ENCODE assay signal across 23 mouse cellular contexts in the genomic region with DNA sequence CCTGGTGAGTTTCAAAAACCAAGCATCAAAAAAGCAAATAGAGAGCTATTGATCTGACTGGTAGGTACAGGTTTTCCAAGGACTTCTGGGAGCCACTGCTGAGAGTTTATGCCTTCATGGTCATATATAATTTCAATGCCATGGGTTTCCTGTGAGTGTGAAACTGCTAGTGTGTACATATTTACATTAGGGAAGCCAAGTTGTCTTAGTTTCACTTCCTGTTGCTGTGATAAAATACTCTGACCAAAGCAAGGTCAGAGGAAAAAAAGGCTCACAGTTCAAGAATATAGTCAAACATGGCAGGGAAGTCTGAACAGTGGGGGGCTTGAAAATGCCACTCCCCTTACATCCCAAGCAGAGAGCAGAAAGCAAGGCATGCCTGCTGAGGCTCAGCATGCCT. TPM values are rescaled to one million over a fixed set of nuclear protein-coding genes. Genes with fewer than 3 reads are reported as not detected.
DNase-seq lines count a peak whose midpoint lies in the region; ATAC-seq lines count a peak whose summit lies in the region.
"Had no signal": no experiment of that assay in that cellular context is flagged by ENCODE, and none has a peak within 500 bp of the region (broad histone marks: within the 10 kb centered on the region; RNA-seq: fewer than 3 reads in every experiment).

No protein-coding gene starts in this region.

- H3K27ac ChIP-seq in lung, embryonic 16.5 days (ENCODE audit: low read length) = no peak overlapping the region
- H3K27ac ChIP-seq in intestine, embryonic 14.5 days (ENCODE audit: low read depth) = 0 out of 2 replicates have a peak overlapping the region, but pooled peaks have one; percentile 6
- peak overlapping the region; percentile 61 for H3K27ac ChIP-seq in macrophage
- peak overlapping the region; percentile 79 for H3K27ac ChIP-seq in stomach, embryonic 15.5 days
- H3K27ac ChIP-seq: embryonic facial prominence, embryonic 15.5 days; forebrain, embryonic 10.5 days; hindbrain, embryonic 12.5 days; limb, embryonic 13.5 days had no signal

- no peak overlapping the region for H3K9ac ChIP-seq in lung, embryonic 16.5 days (ENCODE audit: low read length)
- no peak overlapping the region for H3K9ac ChIP-seq in intestine, embryonic 14.5 days (ENCODE audit: low read length)
- no peak overlapping the region for H3K9ac ChIP-seq in stomach, embryonic 15.5 days
- H3K9ac ChIP-seq: embryonic facial prominence, embryonic 15.5 days; hindbrain, embryonic 12.5 days; limb, embryonic 13.5 days had no signal

- H3K4me3 ChIP-seq in lung, embryonic 16.5 days (ENCODE audit: low read length) = no peak overlapping the region
- H3K4me3 ChIP-seq in intestine, embryonic 14.5 days (ENCODE audit: low read depth, low read length) = no peak overlapping the region
- no peak overlapping the region for H3K4me3 ChIP-seq in macrophage (ENCODE audit: inconsistent target)
- H3K4me3 ChIP-seq in stomach, embryonic 15.5 days (replicated peaks) = no peak overlapping the region
- H3K4me3 ChIP-seq: embryonic facial prominence, embryonic 15.5 days; forebrain, embryonic 10.5 days; hindbrain, embryonic 12.5 days; limb, embryonic 13.5 days; megakaryocyte, embryonic 14.5 days had no signal

- peaks cover 11% of the 10 kb centered on the region for H3K4me1 ChIP-seq in lung, embryonic 16.5 days (replicated peaks; ENCODE audit: control insufficient read depth, insufficient read depth, low read length)
- H3K4me1 ChIP-seq in intestine, embryonic 14.5 days (replicated peaks; ENCODE audit: control insufficient read depth, insufficient read depth, low read length) = peaks cover 18% of the 10 kb centered on the region; the same call in 1 of the 2 replicates
- 0 out of 2 replicates have a peak, but pooled peaks cover 6% of the 10 kb centered on the region for H3K4me1 ChIP-seq in stomach, embryonic 15.5 days
- H3K4me1 ChIP-seq: megakaryocyte, embryonic 14.5 days had no signal

- H3K27me3 ChIP-seq in lung, embryonic 16.5 days (ENCODE audit: control insufficient read depth, insufficient read depth, low read depth, low read length) = no peaks in the 10 kb centered on the region
- H3K27me3 ChIP-seq in intestine, embryonic 14.5 days (replicated peaks; ENCODE audit: control insufficient read depth, insufficient read depth, low read length) = no peaks in the 10 kb centered on the region
- H3K27me3 ChIP-seq in stomach, embryonic 15.5 days (replicated peaks) = no peaks in the 10 kb centered on the region
- H3K27me3 ChIP-seq: embryonic facial prominence, embryonic 15.5 days; hindbrain, embryonic 12.5 days; limb, embryonic 13.5 days; megakaryocyte, embryonic 14.5 days had no signal

- ATAC-seq in lung, embryonic 16.5 days (ENCODE audit: low read depth) = peak; percentile 18
- ATAC-seq in intestine, embryonic 14.5 days (replicated peaks; ENCODE audit: low FRiP score, low TSS enrichment, low read depth) = no peak
- ATAC-seq in stomach, embryonic 15.5 days (ENCODE audit: insufficient read depth, low FRiP score, low read depth) = peak; percentile 24; the same call in 1 of the 2 replicates
- ATAC-seq: midbrain, embryonic 16.5 days had no signal

- H3K36me3 ChIP-seq in lung, embryonic 16.5 days (ENCODE audit: control insufficient read depth, insufficient read depth, low read length) = no peaks in the 10 kb centered on the region
- no peaks in the 10 kb centered on the region for H3K36me3 ChIP-seq in intestine, embryonic 14.5 days (ENCODE audit: control insufficient read depth, insufficient read depth, low read length)
- H3K36me3 ChIP-seq in macrophage (ENCODE audit: inconsistent target) = no peaks in the 10 kb centered on the region
- H3K36me3 ChIP-seq in stomach, embryonic 15.5 days = no peaks in the 10 kb centered on the region
- H3K36me3 ChIP-seq: embryonic facial prominence, embryonic 15.5 days; forebrain, embryonic 10.5 days; hindbrain, embryonic 12.5 days; limb, embryonic 13.5 days had no signal

- no peak for DNase-seq in lung, adult 18-20 months
- DNase-seq in intestine, embryonic 14.5 days (ENCODE audit: low spot score) = no peak
- no peak for DNase-seq in ovary, postnatal 14 days (ENCODE audit: low spot score)
- DNase-seq in right cerebral cortex, postnatal 36 days (ENCODE audit: low spot score in 2 of 2) = no peak
- no peak for DNase-seq in right cerebral cortex, postnatal 10 days (ENCODE audit: low spot score in 2 of 2)
- DNase-seq: cerebellum, adult 9-10 months; embryo, embryonic 11 days; gastrocnemius, postnatal 10 days; heart, postnatal 10 days; kidney, adult 11 months; kidney, postnatal 14 days; layer of hippocampus, adult 9-11 months; right cerebral cortex, postnatal 25 days; thymus, postnatal 25 days had no signal

- no peaks in the 10 kb centered on the region for H3K9me3 ChIP-seq in lung, embryonic 16.5 days (ENCODE audit: control insufficient read depth, low read length)
- H3K9me3 ChIP-seq in intestine, embryonic 14.5 days (ENCODE audit: control insufficient read depth, low read length) = no peaks in the 10 kb centered on the region
- H3K9me3 ChIP-seq in stomach, embryonic 15.5 days = no peaks in the 10 kb centered on the region
- H3K9me3 ChIP-seq: embryonic facial prominence, embryonic 15.5 days; forebrain, embryonic 10.5 days; hindbrain, embryonic 12.5 days; limb, embryonic 13.5 days; megakaryocyte, embryonic 14.5 days had no signal

- H3K79me2 ChIP-seq in macrophage (ENCODE audit: inconsistent target) = no peaks in the 10 kb centered on the region

- H3K4me2 ChIP-seq in lung, embryonic 16.5 days (ENCODE audit: low read depth, low read length) = no peak overlapping the region
- H3K4me2 ChIP-seq in intestine, embryonic 14.5 days (ENCODE audit: low read length) = no peak overlapping the region
- H3K4me2 ChIP-seq in stomach, embryonic 15.5 days = no peak overlapping the region
- H3K4me2 ChIP-seq: embryonic facial prominence, embryonic 15.5 days; hindbrain, embryonic 12.5 days; limb, embryonic 13.5 days had no signal

RNA-seq across cellular contexts. Expression of a gene that starts 33.8 kb away (rescaled TPM):
- 35.3 and 35.7 TPM in 2 replicates for polyA plus RNA-seq in lung, embryonic 16.5 days (2015; fragmentation: Nextera tagmentation; extraction: Ambion mirVana)
- polyA plus RNA-seq in intestine, embryonic 14.5 days (2014; fragmentation: Nextera tagmentation; extraction: Ambion mirVana) = 35.9 and 37.6 TPM in 2 replicates
- under 1 TPM in 1 of 26 experiments, not detected in 25; 0.41 TPM for total RNA-seq in macrophage (2018; cell fraction: chromatin; rRNA removed)
- total RNA-seq in macrophage (2018; cell fraction: cytosol; rRNA removed) = not detected
- total RNA-seq in macrophage (2018; cell fraction: nucleus; rRNA removed) = under 1 TPM in 1 of 26 experiments, not detected in 25; 0.14 TPM
- not detected in 3 replicates for polyA plus RNA-seq in macrophage (2018)
- polyA plus RNA-seq in stomach, embryonic 15.5 days (2015; fragmentation: Nextera tagmentation; extraction: Ambion mirVana) = 59.0 and 68.1 TPM in 2 replicates

Comparison
In these comparisons a context has a peak if more than half of its experiments do, and no peak if none do; other contexts are left out.
1. RNA of a gene that starts 33.8 kb away (polyA plus RNA-seq): 59.0 to 68.1 TPM in stomach, embryonic 15.5 days, 35.9 to 37.6 TPM in intestine, embryonic 14.5 days and 35.3 to 35.7 TPM in lung, embryonic 16.5 days; not detected in macrophage; every median in the first group is over 10 times any median in the second.